Mouse (Mus musculus): ENCODE data around the gene Actl11. TPM values are rescaled to one million over a fixed set of nuclear protein-coding genes. Genes with fewer than 3 reads are reported as not detected.

Actl11 gene
- polyA plus RNA-seq, 1 experiment from 2014 or later: not detected

DNA sequence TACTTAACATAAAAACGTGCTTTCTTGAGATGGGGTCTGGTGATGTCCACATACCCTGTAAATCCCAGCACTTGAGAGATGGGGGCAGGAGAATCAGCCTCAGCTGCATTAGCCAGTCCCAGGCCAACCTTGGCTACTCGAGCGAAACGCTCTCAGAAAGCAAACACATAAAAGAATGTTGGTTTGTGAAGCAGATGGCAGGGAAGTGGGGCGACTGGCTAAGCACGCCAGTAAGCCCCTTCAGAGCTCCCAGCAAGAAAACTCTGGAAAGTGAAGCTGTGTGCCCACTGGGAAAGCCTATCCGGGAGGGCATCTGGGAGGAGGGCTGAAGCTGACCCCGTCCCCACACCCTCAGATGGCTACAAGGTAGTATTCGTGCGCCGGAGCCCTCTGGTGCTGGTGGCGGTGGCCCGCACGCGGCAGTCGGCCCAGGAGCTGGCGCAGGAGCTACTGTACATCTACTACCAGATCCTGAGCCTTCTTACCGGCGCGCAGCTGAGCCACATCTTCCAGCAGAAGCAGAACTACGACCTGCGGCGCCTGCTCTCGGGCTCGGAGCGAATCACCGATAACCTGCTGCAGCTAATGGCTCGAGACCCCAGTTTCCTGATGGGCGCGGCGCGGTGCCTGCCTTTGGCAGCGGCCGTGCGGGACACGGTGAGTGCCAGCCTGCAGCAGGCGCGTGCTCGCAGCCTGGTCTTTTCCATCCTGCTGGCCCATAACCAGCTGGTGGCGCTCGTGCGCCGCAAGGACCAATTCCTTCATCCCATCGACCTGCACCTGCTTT lies 27.2 kb upstream of the Actl11 start:
- peak; percentile 90 for DNase-seq (ENCODE audit: low spot score)
- WGBS: 3% methylated on average over 44 of the region's 44 CpGs
- Histone ChIP-seq H3K4me1 (replicated peaks; ENCODE audit: control insufficient read depth, insufficient read depth, low read length) (peaks cover 4% of the 10 kb centered on the region; the same call in 1 of the 2 replicates), H3K27me3 (ENCODE audit: control insufficient read depth, insufficient read depth, low read length) (peaks cover 18% of the 10 kb centered on the region), H3K36me3 (ENCODE audit: control insufficient read depth, insufficient read depth, low read length) (no peaks in the 10 kb centered on the region), H3K27ac (ENCODE audit: low read depth, low read length) (no peak overlapping the region), H3K4me2 (ENCODE audit: low read depth, low read length, severe bottlenecking) (peak overlapping the region; percentile 69), H3K4me3 (ENCODE audit: low read depth, low read length) (peak overlapping the region; percentile 29), H3K9me3 (ENCODE audit: control insufficient read depth, low read length) (no peaks in the 10 kb centered on the region), H3K9ac (ENCODE audit: low read length) (peak overlapping the region; percentile 57)
- peak; percentile 59 for ATAC-seq (replicated peaks; ENCODE audit: low FRiP score)

DNA sequence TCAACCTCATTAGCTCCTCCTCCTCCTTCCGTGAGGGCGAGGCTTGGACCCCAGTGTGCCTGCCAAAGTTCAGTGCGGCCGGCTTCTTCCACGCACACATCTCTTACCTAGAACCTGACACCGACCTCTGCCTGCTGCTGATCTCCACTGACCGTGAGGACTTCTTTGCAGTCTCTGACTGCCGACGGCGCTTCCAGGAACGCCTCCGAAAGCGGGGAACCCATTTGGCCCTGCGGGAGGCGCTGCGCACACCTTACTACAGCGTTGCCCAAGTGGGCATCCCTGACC lies 26.7 kb upstream of the Actl11 start:
- ATAC-seq (replicated peaks; ENCODE audit: low FRiP score) (no peak), DNase-seq (ENCODE audit: low spot score) (no peak)
- H3K4me3 ChIP-seq (ENCODE audit: low read depth, low read length): peak overlapping the region; percentile 29
- no peak overlapping the region for H3K27ac ChIP-seq (ENCODE audit: low read depth, low read length)
- peaks cover 4% of the 10 kb centered on the region; the same call in 1 of the 2 replicates for H3K4me1 ChIP-seq (replicated peaks; ENCODE audit: control insufficient read depth, insufficient read depth, low read length)
- 8% methylated on average over 17 of the region's 17 CpGs for WGBS
- no peak overlapping the region; the same call in 1 of the 2 replicates for H3K9ac ChIP-seq (ENCODE audit: low read length)
- H3K9me3 ChIP-seq (ENCODE audit: control insufficient read depth, low read length): no peaks in the 10 kb centered on the region
- peak overlapping the region; percentile 69 for H3K4me2 ChIP-seq (ENCODE audit: low read depth, low read length, severe bottlenecking)
- no peaks in the 10 kb centered on the region for H3K36me3 ChIP-seq (ENCODE audit: control insufficient read depth, insufficient read depth, low read length)
- peaks cover 18% of the 10 kb centered on the region for H3K27me3 ChIP-seq (ENCODE audit: control insufficient read depth, insufficient read depth, low read length)

DNA sequence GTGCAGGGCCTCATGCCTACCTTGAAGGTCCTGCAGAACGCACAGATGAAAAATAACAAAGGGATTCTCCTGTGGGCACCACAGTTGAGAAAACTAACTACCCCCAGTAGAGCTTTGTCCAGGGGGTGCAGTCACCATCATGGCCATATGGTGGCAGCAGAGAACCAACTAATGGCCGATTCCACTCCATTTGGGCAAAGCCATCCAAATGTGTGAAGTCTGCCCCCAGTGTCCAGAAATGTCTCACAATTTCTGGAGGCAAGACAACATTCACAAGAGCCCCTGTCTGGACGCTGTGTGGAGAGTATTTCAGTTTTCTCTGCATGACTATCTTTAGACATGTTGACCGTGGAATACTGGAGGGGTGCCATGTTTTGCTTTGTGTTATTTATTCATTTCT lies 23.5 kb upstream of the Actl11 start:
- no peaks in the 10 kb centered on the region for H3K9me3 ChIP-seq (ENCODE audit: control insufficient read depth, low read length)
- H3K4me2 ChIP-seq (ENCODE audit: low read depth, low read length, severe bottlenecking): no peak overlapping the region
- no peaks in the 10 kb centered on the region for H3K36me3 ChIP-seq (ENCODE audit: control insufficient read depth, insufficient read depth, low read length)
- H3K27me3 ChIP-seq (ENCODE audit: control insufficient read depth, insufficient read depth, low read length): peaks cover 18% of the 10 kb centered on the region
- no peak overlapping the region for H3K4me3 ChIP-seq (ENCODE audit: low read depth, low read length)
- DNase-seq (ENCODE audit: low spot score) (peak; percentile 93), ATAC-seq (replicated peaks; ENCODE audit: low FRiP score) (0 out of 2 replicates have a peak, but pooled peaks have one; percentile 43)
- peaks cover 17% of the 10 kb centered on the region for H3K4me1 ChIP-seq (replicated peaks; ENCODE audit: control insufficient read depth, insufficient read depth, low read length)
- H3K27ac ChIP-seq (ENCODE audit: low read depth, low read length): no peak overlapping the region
- 11% methylated on average over 4 of the region's 4 CpGs for WGBS
- no peak overlapping the region for H3K9ac ChIP-seq (ENCODE audit: low read length)

DNA sequence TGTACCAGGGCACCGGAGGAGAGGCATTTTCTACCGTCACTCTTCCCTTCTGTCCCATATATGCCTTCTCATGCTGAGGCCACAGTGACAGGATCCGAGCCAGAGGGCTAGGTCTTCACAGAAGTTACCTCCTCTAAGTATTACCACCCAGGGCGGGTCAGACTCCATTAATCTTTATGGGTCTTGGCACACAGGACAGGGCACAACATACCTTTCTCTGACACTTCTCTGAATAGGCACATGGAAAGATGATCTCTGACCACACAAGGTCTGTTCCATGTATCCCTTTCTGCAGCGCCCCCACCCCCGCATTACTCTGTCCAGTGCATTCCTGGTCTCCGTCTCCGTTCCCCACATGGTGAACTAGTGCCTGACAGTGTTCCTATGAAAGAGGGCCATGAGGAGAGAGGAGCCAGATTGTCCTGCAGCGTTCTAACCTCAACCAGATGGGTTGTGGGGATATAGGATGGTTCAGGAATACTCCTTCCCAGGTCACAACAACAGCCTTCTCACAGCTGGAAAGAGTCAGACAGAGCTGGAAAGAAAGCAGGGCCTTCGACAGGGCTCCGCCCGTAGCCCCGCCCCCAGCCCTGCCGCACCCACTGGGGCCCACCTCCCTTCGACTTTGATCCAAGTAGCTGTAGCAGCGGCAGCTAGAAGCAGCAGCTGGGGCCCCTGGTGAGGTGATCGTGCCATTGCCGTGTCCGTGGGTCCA lies 21.9 kb upstream of the Actl11 start, which contains the start of gene Mst1r:
Gene Mst1r (plus strand): TSS at position 622 of the 715 bp plus-strand sequence.
- H3K4me1 ChIP-seq (replicated peaks; ENCODE audit: control insufficient read depth, insufficient read depth, low read length): peaks cover 15% of the 10 kb centered on the region
- H3K9me3 ChIP-seq (ENCODE audit: control insufficient read depth, low read length): no peaks in the 10 kb centered on the region
- H3K9ac ChIP-seq (ENCODE audit: low read length): peak within 1 kb of the TSS; percentile 50; the same call in 1 of the 2 replicates
- H3K36me3 ChIP-seq (ENCODE audit: control insufficient read depth, insufficient read depth, low read length): no peaks in the 10 kb centered on the region
- H3K27ac ChIP-seq (ENCODE audit: low read depth, low read length): no peak within 1 kb of the TSS
- peaks cover 4% of the 10 kb centered on the region; the same call in 1 of the 2 replicates for H3K27me3 ChIP-seq (ENCODE audit: control insufficient read depth, insufficient read depth, low read length)
- H3K4me2 ChIP-seq (ENCODE audit: low read depth, low read length, severe bottlenecking): peak within 1 kb of the TSS; percentile 58
- WGBS: 24% methylated on average over 19 of the region's 19 CpGs
- peak within 1 kb of the TSS; percentile 24 for H3K4me3 ChIP-seq (ENCODE audit: low read depth, low read length)
- ATAC-seq (replicated peaks; ENCODE audit: low FRiP score): peak; percentile 61
- peak; percentile 83 for DNase-seq (ENCODE audit: low spot score)

DNA sequence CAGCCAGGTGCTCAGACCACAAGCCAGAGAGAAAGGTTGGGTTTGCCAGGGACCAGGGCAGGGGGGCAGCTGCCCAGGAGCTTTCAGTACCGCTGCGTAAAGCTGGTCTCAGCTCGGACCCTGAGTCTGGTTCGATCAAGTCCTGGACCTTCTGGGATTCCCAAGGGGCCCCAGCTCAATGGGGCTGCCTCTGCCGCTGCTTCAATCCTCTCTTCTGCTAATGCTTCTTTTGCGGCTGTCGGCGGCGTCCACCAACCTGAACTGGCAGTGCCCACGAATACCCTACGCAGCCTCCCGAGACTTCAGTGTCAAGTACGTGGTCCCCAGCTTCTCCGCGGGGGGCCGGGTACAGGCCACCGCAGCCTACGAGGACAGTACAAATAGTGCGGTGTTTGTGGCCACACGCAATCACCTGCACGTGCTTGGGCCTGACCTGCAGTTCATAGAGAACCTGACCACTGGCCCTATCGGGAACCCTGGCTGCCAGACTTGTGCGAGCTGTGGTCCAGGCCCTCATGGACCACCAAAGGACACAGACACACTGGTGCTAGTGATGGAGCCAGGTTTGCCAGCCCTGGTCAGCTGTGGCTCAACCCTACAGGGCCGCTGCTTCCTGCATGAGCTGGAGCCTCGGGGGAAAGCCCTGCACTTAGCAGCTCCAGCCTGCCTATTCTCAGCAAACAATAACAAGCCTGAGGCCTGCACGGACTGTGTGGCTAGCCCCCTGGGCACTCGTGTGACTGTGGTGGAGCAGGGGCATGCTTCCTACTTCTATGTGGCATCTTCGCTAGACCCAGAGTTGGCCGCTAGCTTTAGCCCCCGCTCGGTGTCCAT lies 21.1 kb upstream of the Actl11 start:
- ATAC-seq (replicated peaks; ENCODE audit: low FRiP score): no peak
- no peak overlapping the region for H3K27ac ChIP-seq (ENCODE audit: low read depth, low read length)
- WGBS: 48% methylated on average over 31 of the region's 31 CpGs

DNA sequence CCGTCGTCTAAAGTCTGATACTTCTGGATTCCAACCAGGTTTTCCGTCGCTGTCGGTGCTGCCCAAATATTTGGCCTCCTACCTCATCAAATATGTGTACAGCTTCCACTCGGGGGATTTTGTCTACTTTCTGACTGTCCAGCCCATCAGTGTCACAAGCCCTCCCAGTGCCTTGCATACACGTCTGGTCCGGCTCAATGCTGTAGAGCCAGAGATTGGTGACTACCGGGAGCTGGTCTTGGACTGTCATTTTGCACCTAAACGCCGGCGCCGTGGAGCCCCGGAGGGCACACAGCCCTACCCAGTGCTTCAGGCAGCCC lies 20.5 kb upstream of the Actl11 start:
- no peak for DNase-seq (ENCODE audit: low spot score)
- WGBS: 84% methylated on average over 14 of the region's 14 CpGs

More for the DNA sequence above, 21.1 kb upstream of the Actl11 start:
- H3K27me3 ChIP-seq (ENCODE audit: control insufficient read depth, insufficient read depth, low read length): no peaks in the 10 kb centered on the region; the same call in 1 of the 2 replicates
- no peaks in the 10 kb centered on the region for H3K36me3 ChIP-seq (ENCODE audit: control insufficient read depth, insufficient read depth, low read length)
- H3K9me3 ChIP-seq (ENCODE audit: control insufficient read depth, low read length): no peaks in the 10 kb centered on the region
- peak overlapping the region; percentile 50; the same call in 1 of the 2 replicates for H3K9ac ChIP-seq (ENCODE audit: low read length)
- H3K4me1 ChIP-seq (replicated peaks; ENCODE audit: control insufficient read depth, insufficient read depth, low read length): peaks cover 13% of the 10 kb centered on the region
- peak overlapping the region; percentile 58 for H3K4me2 ChIP-seq (ENCODE audit: low read depth, low read length, severe bottlenecking)
- H3K4me3 ChIP-seq (ENCODE audit: low read depth, low read length): peak overlapping the region; percentile 24
- DNase-seq (ENCODE audit: low spot score): no peak

DNA sequence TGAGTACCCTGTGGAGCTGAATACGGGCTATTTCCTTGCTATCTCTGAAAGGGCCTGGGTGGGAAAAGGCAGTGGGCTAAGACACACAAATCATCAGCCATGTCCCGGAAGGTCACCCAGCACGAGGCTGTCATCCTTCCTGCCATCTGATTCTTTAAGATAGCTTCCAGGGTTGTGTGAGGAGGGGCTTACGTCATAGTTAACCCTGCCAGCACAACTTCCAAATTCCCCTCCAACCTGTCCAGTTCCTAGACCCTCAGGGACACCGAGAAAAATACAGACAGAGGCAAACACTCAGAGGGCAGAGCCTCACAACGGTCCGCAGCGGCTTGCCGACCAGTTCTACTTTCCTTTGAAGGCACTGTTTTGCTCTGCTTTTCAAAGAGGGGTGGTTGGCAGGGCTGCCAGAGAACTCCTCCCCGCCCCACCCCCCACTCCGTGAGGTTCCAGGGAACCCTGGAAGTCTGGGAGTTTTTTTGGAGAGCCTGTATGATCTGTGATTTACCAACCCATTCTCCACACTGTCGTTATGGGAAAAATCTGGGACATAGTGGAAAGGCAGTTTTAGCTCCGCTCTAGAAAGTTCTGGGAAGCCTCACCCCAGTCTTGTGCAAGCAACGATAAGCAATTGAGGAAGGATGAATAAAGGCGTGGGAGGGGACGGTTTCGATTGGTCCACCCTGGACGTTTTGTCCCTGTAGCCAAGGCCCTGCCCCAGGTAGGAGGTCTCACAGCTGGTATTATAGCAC lies 19.7 kb upstream of the Actl11 start:
- ATAC-seq (replicated peaks; ENCODE audit: low FRiP score): no peak
- no peak overlapping the region for H3K4me2 ChIP-seq (ENCODE audit: low read depth, low read length, severe bottlenecking)

More for the DNA sequence above, 20.5 kb upstream of the Actl11 start:
- Histone ChIP-seq H3K4me3 (ENCODE audit: low read depth, low read length) (no peak overlapping the region), H3K27me3 (ENCODE audit: control insufficient read depth, insufficient read depth, low read length) (no peaks in the 10 kb centered on the region; the same call in 1 of the 2 replicates), H3K36me3 (ENCODE audit: control insufficient read depth, insufficient read depth, low read length) (no peaks in the 10 kb centered on the region), H3K27ac (ENCODE audit: low read depth, low read length) (no peak overlapping the region), H3K9me3 (ENCODE audit: control insufficient read depth, low read length) (no peaks in the 10 kb centered on the region), H3K4me1 (replicated peaks; ENCODE audit: control insufficient read depth, insufficient read depth, low read length) (peaks cover 13% of the 10 kb centered on the region), H3K4me2 (ENCODE audit: low read depth, low read length, severe bottlenecking) (no peak overlapping the region), H3K9ac (ENCODE audit: low read length) (no peak overlapping the region)
- ATAC-seq (replicated peaks; ENCODE audit: low FRiP score): no peak

More for the DNA sequence above, 19.7 kb upstream of the Actl11 start:
- Histone ChIP-seq H3K36me3 (ENCODE audit: control insufficient read depth, insufficient read depth, low read length) (no peaks in the 10 kb centered on the region), H3K27me3 (ENCODE audit: control insufficient read depth, insufficient read depth, low read length) (no peaks in the 10 kb centered on the region; the same call in 1 of the 2 replicates), H3K4me3 (ENCODE audit: low read depth, low read length) (no peak overlapping the region), H3K4me1 (replicated peaks; ENCODE audit: control insufficient read depth, insufficient read depth, low read length) (peaks cover 13% of the 10 kb centered on the region), H3K9ac (ENCODE audit: low read length) (no peak overlapping the region), H3K9me3 (ENCODE audit: control insufficient read depth, low read length) (no peaks in the 10 kb centered on the region), H3K27ac (ENCODE audit: low read depth, low read length) (no peak overlapping the region)
- WGBS: 31% methylated on average over 18 of the region's 18 CpGs
- DNase-seq (ENCODE audit: low spot score): no peak
